Mouse (Mus musculus): ENCODE measurements around the gene Cd247. TPM values are rescaled to one million over a fixed set of nuclear protein-coding genes. Genes with fewer than 3 reads are reported as not detected.

The Cd247 gene
- total RNA-seq, 1 experiment from 2014 or later, result 43.0 TPM

- ATAC-seq (replicated peaks; ENCODE audit: insufficient number of reproducible peaks, low FRiP score, low TSS enrichment, poor library complexity, severe bottlenecking), result no peak
These were observed 80.2 kb downstream of the Cd247 start for GRCm38 (mm10) chr1:165868659-165869058.

GRCm38 (mm10) chr1:165874645-165875044, 86.2 kb downstream of the Cd247 start:
- no peak for ATAC-seq (replicated peaks; ENCODE audit: insufficient number of reproducible peaks, low FRiP score, low TSS enrichment, poor library complexity, severe bottlenecking)

- no peak for ATAC-seq (replicated peaks; ENCODE audit: insufficient number of reproducible peaks, low FRiP score, low TSS enrichment, poor library complexity, severe bottlenecking)
These were observed 87.2 kb downstream of the Cd247 start for GRCm38 (mm10) chr1:165875520-165876284.

- no peak for ATAC-seq (replicated peaks; ENCODE audit: insufficient number of reproducible peaks, low FRiP score, low TSS enrichment, poor library complexity, severe bottlenecking)
These were observed 90.3 kb downstream of the Cd247 start for GRCm38 (mm10) chr1:165878751-165879150.

- no peak for ATAC-seq (replicated peaks; ENCODE audit: insufficient number of reproducible peaks, low FRiP score, low TSS enrichment, poor library complexity, severe bottlenecking)
These were observed 93.8 kb downstream of the Cd247 start for GRCm38 (mm10) chr1:165882146-165882900.

- ATAC-seq (replicated peaks; ENCODE audit: insufficient number of reproducible peaks, low FRiP score, low TSS enrichment, poor library complexity, severe bottlenecking), result no peak
These were observed 103.2 kb downstream of the Cd247 start for GRCm38 (mm10) chr1:165891686-165892085.

- ATAC-seq (replicated peaks; ENCODE audit: insufficient number of reproducible peaks, low FRiP score, low TSS enrichment, poor library complexity, severe bottlenecking), result no peak
These were observed 115.1 kb downstream of the Cd247 start for GRCm38 (mm10) chr1:165903596-165903995.

- no peak for ATAC-seq (replicated peaks; ENCODE audit: insufficient number of reproducible peaks, low FRiP score, low TSS enrichment, poor library complexity, severe bottlenecking)
These were observed 119.7 kb downstream of the Cd247 start for GRCm38 (mm10) chr1:165908153-165908552.

GRCm38 (mm10) chr1:165908806-165909205, 120.3 kb downstream of the Cd247 start:
- no peak for ATAC-seq (replicated peaks; ENCODE audit: insufficient number of reproducible peaks, low FRiP score, low TSS enrichment, poor library complexity, severe bottlenecking)

- no peak for ATAC-seq (replicated peaks; ENCODE audit: insufficient number of reproducible peaks, low FRiP score, low TSS enrichment, poor library complexity, severe bottlenecking)
These were observed 121.0 kb downstream of the Cd247 start for GRCm38 (mm10) chr1:165909471-165909870.

- no peak for ATAC-seq (replicated peaks; ENCODE audit: insufficient number of reproducible peaks, low FRiP score, low TSS enrichment, poor library complexity, severe bottlenecking)
These were observed 125.4 kb downstream of the Cd247 start for GRCm38 (mm10) chr1:165913720-165914415.

GRCm38 (mm10) chr1:165914416-165914801, 125.9 kb downstream of the Cd247 start:
- no peak for ATAC-seq (replicated peaks; ENCODE audit: insufficient number of reproducible peaks, low FRiP score, low TSS enrichment, poor library complexity, severe bottlenecking)

- no peak for ATAC-seq (replicated peaks; ENCODE audit: insufficient number of reproducible peaks, low FRiP score, low TSS enrichment, poor library complexity, severe bottlenecking)
These were observed 132.5 kb downstream of the Cd247 start for GRCm38 (mm10) chr1:165921026-165921425.

- no peak for ATAC-seq (replicated peaks; ENCODE audit: insufficient number of reproducible peaks, low FRiP score, low TSS enrichment, poor library complexity, severe bottlenecking)
These were observed 134.0 kb downstream of the Cd247 start for GRCm38 (mm10) chr1:165922488-165922887.

- ATAC-seq (replicated peaks; ENCODE audit: insufficient number of reproducible peaks, low FRiP score, low TSS enrichment, poor library complexity, severe bottlenecking), result no peak
These were observed 136.7 kb downstream of the Cd247 start for GRCm38 (mm10) chr1:165925207-165925606.

Other genes starting within 250 kb of the Cd247 start
- not detected in 3 replicates for gene Mpzl1, start 154.1 kb upstream of the Cd247 start, total RNA-seq (2017)
- gene Rcsd1, start 78.9 kb upstream of the Cd247 start, total RNA-seq (2017), result 85.7 to 143 TPM (median 87.9 TPM) in 3 replicates
- gene Creg1, start 24.9 kb upstream of the Cd247 start, total RNA-seq (2017), result 97.4 to 180 TPM (median 175 TPM) in 3 replicates
- 11.7 to 22.8 TPM (median 18.7 TPM) in 3 replicates for gene Pou2f1, start 214.0 kb downstream of the Cd247 start, total RNA-seq (2017)